Mouse (Mus musculus): ENCODE data around the gene Med13l.
A peak's percentile ranks its signal among the peaks of the same experiment; 100 is the strongest.

The Med13l gene

DNA sequence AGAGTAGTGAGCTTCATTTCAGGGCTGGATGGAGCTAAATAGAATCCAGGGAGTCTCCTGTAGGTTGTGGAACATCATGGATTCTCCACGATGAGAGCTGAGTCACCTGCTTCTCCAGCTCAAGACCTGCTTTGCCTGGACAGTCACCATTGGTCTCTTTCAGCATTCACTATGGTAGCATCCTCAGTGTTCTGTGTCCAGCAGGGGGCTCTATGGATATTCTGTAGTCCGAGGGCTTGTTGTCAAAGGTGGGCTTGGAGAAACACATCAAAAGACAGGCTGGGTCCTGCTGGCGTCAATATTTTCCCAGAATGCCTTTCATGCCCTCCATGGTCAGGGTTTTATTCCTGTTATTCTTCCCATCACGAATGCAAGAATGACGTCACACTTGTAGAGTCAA lies 251.2 kb downstream of the Med13l start:
- DNase-seq, result no peak

DNA sequence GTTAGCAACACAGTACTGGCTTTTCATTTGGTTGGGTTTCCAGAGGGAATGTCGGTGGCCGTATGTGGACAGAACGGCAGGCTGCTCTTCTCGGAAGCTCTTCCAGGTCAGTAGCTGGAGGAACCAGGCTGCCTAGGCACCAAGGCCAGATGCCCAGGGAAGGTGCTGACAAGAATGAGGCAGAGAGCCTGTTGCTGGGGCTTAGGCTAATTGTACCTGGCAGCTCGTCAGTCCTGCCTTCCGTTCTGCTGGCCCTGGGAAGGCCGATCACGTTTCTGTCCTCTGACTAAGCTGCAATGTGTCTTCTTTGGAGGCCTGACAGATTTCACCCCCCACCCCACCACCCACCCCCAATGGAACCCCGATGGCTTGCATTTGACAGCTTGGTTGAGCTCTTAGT lies 251.9 kb downstream of the Med13l start:
- no peak for DNase-seq

DNA sequence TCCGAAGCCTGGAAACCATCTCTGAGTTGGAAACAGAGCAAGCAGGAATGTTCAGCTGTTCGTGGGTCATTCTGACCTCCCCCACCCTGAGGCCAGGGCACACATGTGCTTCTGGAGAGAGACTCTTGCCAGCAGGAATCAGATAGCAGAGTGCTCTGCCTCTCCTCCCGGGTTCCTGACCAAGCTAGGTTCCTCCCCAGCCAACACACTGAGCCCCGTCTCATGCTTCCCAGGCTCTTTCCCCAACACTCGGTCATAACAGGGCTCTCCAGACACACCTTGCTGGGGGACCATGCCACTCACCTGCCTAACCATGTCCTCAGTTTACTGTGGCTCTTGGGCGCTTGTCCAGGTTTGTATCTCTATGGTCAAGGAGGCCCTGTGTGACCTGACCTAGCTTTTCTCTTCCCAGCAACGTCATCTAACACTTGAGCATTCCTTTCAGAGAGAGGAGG lies 252.5 kb downstream of the Med13l start:
- no peak for DNase-seq

DNA sequence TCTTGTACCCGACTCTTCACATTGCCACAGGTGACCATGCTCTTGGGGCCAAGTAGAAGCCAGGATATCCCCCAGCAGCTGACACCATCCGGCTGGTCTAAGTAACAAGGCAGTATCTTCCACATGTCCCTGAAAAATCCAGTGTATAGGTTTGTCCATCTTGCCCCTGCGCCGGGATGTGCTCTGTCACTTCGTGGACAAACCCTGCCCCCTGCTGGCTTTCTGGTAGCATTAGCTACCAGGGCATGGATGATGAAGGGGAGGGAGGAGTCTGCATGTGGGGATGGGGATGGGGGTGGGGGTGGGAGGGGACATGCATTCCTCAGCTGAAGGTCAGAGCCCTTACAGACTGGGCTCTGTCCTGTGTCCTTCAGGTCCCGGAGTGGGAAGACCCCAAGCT lies 253.6 kb downstream of the Med13l start:
- peak; percentile 50 for DNase-seq

All from kidney, postnatal 10 days (tissue).